Mouse (Mus musculus): ENCODE data around the gene Slc26a1.

DNA sequence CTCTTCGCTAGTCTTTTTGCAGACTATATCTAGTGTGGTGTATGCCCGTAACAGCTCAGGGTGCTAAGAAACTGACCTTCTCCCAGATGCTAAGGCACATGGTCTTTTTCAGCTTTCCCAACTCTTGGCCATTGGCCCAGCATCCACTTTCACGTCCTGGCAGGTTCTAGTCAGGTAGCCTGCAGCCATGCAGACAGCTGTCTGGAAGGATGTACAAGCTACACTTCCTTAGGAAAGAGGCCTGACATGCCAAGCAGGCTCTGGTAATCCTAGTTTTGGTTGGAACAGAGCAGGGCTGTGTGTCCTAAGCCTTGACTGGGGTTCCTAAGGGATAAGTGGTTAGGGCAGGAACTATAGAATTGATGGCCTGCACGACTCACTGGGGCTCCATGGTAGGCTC lies 12.6 kb downstream of the Slc26a1 start:
- no peak for TF ChIP-seq CTCF (IDR thresholded peaks at IDR 0.05; ENCODE audit: control insufficient read depth, insufficient read depth, low read length)
- no peak for TF ChIP-seq POLR2A (IDR thresholded peaks at IDR 0.05; ENCODE audit: borderline replicate concordance, control insufficient read depth, low read depth, low read length)
